In the genomic region with DNA sequence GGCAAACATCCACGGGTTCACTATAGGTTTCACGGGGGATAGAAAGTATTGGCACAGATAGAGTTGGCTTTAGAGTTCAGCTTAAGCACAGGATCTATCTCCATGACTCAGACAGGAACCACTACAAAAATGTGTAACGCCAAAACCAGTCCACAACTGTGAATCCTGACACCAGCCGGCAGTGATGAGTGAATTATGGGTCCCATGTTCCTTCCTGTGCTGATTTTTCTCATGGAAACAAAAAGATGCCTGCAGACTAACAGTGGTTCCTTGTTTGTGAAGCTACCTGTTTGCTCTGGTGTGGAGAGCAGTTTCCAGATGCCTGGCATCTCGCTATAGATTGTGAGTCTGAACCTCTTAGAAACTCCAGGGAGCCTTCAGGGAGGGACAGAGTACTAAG, we compare ENCODE assay signal across 13 mouse cellular contexts.
"Had no signal": no experiment of that assay in that cellular context is flagged by ENCODE, and none has a peak within 500 bp of the region (broad histone marks: within the 10 kb centered on the region; RNA-seq: fewer than 3 reads in every experiment).

No protein-coding gene starts in this region.

- H3K4me1 ChIP-seq: hindbrain, embryonic 15.5 days; liver, embryonic 13.5 days; neural tube, embryonic 12.5 days had no signal

- H3K9ac ChIP-seq: hindbrain, embryonic 15.5 days; limb, embryonic 12.5 days; liver, embryonic 13.5 days; liver, postnatal 0 days; neural tube, embryonic 12.5 days had no signal

- H3K36me3 ChIP-seq: hindbrain, embryonic 15.5 days; limb, embryonic 12.5 days; liver, embryonic 13.5 days had no signal

- H3K9me3 ChIP-seq: hindbrain, embryonic 15.5 days; limb, embryonic 12.5 days; liver, embryonic 13.5 days; neural tube, embryonic 12.5 days had no signal

- DNase-seq: layer of hippocampus, adult 9-11 months; layer of hippocampus, postnatal 36 days; liver; liver, embryonic 13.5 days; liver, postnatal 0 days; midbrain, embryonic 14.5 days; right cerebral cortex, postnatal 4 days; spleen, adult 18-20 months; thymus, postnatal 36 days had no signal

- H3K27me3 ChIP-seq: hindbrain, embryonic 15.5 days; limb, embryonic 12.5 days; liver, embryonic 13.5 days; neural tube, embryonic 12.5 days had no signal

- ATAC-seq: intestine, embryonic 16.5 days; liver, postnatal 0 days had no signal

- H3K4me2 ChIP-seq: hindbrain, embryonic 15.5 days; limb, embryonic 12.5 days; liver, embryonic 13.5 days; neural tube, embryonic 12.5 days had no signal

- H3K4me3 ChIP-seq: hindbrain, embryonic 15.5 days; limb, embryonic 12.5 days; liver, embryonic 13.5 days; neural tube, embryonic 12.5 days had no signal

- H3K27ac ChIP-seq: hindbrain, embryonic 15.5 days; limb, embryonic 12.5 days; liver, embryonic 13.5 days; neural tube, embryonic 12.5 days had no signal
